Mouse (Mus musculus) limb, embryonic 12.5 days (tissue): Measurements from ENCODE around the gene Upk1b. TPM values are rescaled to one million over a fixed set of nuclear protein-coding genes. Genes with fewer than 3 reads are reported as not detected.

Source experiments
- polyA plus RNA-seq: library from polyadenylated mRNA; unstranded; fragments of >200 nt; fragmentation: Nextera tagmentation; extraction: Ambion mirVana; gene quantifications from 2 replicates; pipeline ENCODE4 v1.2.1, GENCODE M21; 2016

The Upk1b gene
- polyA plus RNA-seq, 1 experiment from 2014 or later: 7.9 TPM

Other genes with a start within 250 kb of the Upk1b start
- gene Tmem39a, start 241.6 kb downstream of the Upk1b start, polyA plus RNA-seq: 105 and 126 TPM in 2 replicates
- gene Arhgap31, start 87.1 kb downstream of the Upk1b start, polyA plus RNA-seq: 8.8 and 9.9 TPM in 2 replicates
- gene B4galt4, start 58.1 kb downstream of the Upk1b start, polyA plus RNA-seq: 33.3 and 33.6 TPM in 2 replicates
- not detected in 2 replicates for gene 4930435E12Rik, start 28.4 kb upstream of the Upk1b start, polyA plus RNA-seq
- gene Igsf11, start 92.3 kb upstream of the Upk1b start, polyA plus RNA-seq: 1.1 and 1.2 TPM in 2 replicates